ENCODE assay signal across 9 mouse cellular contexts in the genomic region with DNA sequence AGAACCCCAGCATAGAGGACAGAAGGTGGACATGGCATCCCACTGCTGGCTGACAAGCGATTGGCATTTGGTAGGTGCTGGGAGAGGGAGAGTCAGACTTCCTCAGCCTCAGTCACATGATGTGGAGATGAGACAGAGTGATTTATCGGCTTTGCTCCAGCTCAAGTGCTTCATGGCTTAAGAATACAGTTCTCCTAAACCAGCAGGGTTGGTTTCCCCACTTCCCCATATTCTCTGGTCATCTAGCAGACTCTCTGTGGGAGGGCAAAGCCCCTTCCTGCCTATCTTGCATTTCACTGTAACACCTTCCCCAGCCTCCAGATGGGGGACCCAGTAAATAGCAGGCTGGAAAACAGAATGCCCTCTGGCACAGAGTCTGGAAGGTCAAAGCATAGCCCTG.
A peak's percentile ranks its signal among the peaks of the same experiment; 100 is the strongest.
DNase-seq lines count a peak whose midpoint lies in the region; ATAC-seq and TF ChIP-seq lines count a peak whose summit lies in the region.
"Had no signal": no experiment of that assay in that cellular context is flagged by ENCODE, and none has a peak within 500 bp of the region (broad histone marks: within the 10 kb centered on the region; RNA-seq: fewer than 3 reads in every experiment).

No protein-coding gene starts in this region.

- peak; percentile 73 for ATAC-seq in megakaryocyte, adult 5-6 weeks (ENCODE audit: poor library complexity, severe bottlenecking)
- no peak for ATAC-seq in intestine, postnatal 0 days
- ATAC-seq: Patski had no signal

- no peak overlapping the region for H3K4me2 ChIP-seq in intestine, postnatal 0 days (replicated peaks; ENCODE audit: low read depth)

- no peak for TF ChIP-seq CTCF in intestine, postnatal 0 days (IDR thresholded peaks at IDR 0.05; ENCODE audit: low read depth)

- peak; percentile 27 to 51 for DNase-seq in heart, adult 9 months (ENCODE audit: low spot score in 2 of 2)
- DNase-seq in heart, postnatal 25 days (ENCODE audit: low spot score), result no peak
- DNase-seq in brain, adult 2 months (ENCODE audit: low read depth, low spot score), result peak; percentile 61
- peak; percentile 3 for DNase-seq in induced T-regulatory cell, adult 2 months (ENCODE audit: low read depth)
- DNase-seq in gastrocnemius, postnatal 14 days, result no peak
- no peak for DNase-seq in left cerebral cortex, postnatal 4 days

- intact Hi-C loops in heart, postnatal 25 days (cut with DNase I), result no loop called here
- intact Hi-C loops in gastrocnemius, postnatal 14 days (cut with DNase I; ENCODE audit: low total_unique reads), result no loop called here
- intact Hi-C loops in left cerebral cortex, postnatal 4 days (cut with DNase I), result no loop called here

- H3K9ac ChIP-seq in intestine, postnatal 0 days (ENCODE audit: low read depth, low read length), result no peak overlapping the region

- WGBS in intestine, postnatal 0 days, result 36% methylated on average over 2 of the region's 2 CpGs

- no peaks in the 10 kb centered on the region for H3K36me3 ChIP-seq in intestine, postnatal 0 days (ENCODE audit: control insufficient read depth, insufficient read depth)

- no peak overlapping the region for H3K4me3 ChIP-seq in intestine, postnatal 0 days (ENCODE audit: low read depth, low read length)

- H3K27ac ChIP-seq in intestine, postnatal 0 days (ENCODE audit: low read depth, low read length), result no peak overlapping the region

- no peaks in the 10 kb centered on the region for H3K4me1 ChIP-seq in intestine, postnatal 0 days (replicated peaks; ENCODE audit: control insufficient read depth, insufficient read depth, low read length)

- H3K27me3 ChIP-seq in intestine, postnatal 0 days (replicated peaks; ENCODE audit: control insufficient read depth, insufficient read depth, low read length), result no peaks in the 10 kb centered on the region
- H3K27me3 ChIP-seq: Patski had no signal

- H3K9me3 ChIP-seq in intestine, postnatal 0 days (ENCODE audit: control insufficient read depth), result no peaks in the 10 kb centered on the region

Comparison
In these comparisons a context has a peak if more than half of its experiments do, and no peak if none do; other contexts are left out.
1. DNase-seq: peak in heart, adult 9 months (2 of 2), brain, adult 2 months (single experiment) and induced T-regulatory cell, adult 2 months (single experiment); none in heart, postnatal 25 days (single experiment), gastrocnemius, postnatal 14 days (single experiment) and left cerebral cortex, postnatal 4 days (single experiment).